Mouse (Mus musculus) midbrain, embryonic 14.5 days (tissue): ENCODE measurements around the gene Cux2. TPM values are rescaled to one million over a fixed set of nuclear protein-coding genes. Genes with fewer than 3 reads are reported as not detected.
A peak's percentile ranks its signal among the peaks of the same experiment; 100 is the strongest.

Experiments used
- ATAC-seq: fragments of 200-750 bp; cut with Nextera tagmentation; 2 replicates; pipeline ENCODE4 v1.8.0; 2017; ENCODE audit warnings: moderate number of reproducible peaks, moderate library complexity; ENCODE audit not compliant: low FRiP score, low TSS enrichment
- DNase-seq: peaks from one replicate; pipeline ENCODE4 v3.0.0-alpha.2; 2015
- H3K27ac ChIP-seq: fragments of 300-500 bp; sonication (generic); replicated peaks from 2 replicates; pipeline ENCODE4 v1.5.1; 2014; ENCODE audit warnings: mild to moderate bottlenecking, low read depth, low read length, moderate library complexity
- H3K27me3 ChIP-seq: fragments of 300-500 bp; sonication (generic); 2 replicates; pipeline ENCODE4 v1.6.1; 2014; ENCODE audit warnings: low read length, control low read depth, mixed read lengths; ENCODE audit not compliant: control insufficient read depth, insufficient read depth
- H3K36me3 ChIP-seq: fragments of 300-500 bp; sonication (generic); 2 replicates; pipeline ENCODE4 v1.6.1; 2014; ENCODE audit warnings: low read length, control low read depth; ENCODE audit not compliant: control insufficient read depth, insufficient read depth
- H3K4me1 ChIP-seq: fragments of 300-500 bp; sonication (generic); 2 replicates; pipeline ENCODE4 v1.6.1; 2014; ENCODE audit warnings: mild to moderate bottlenecking, antibody characterized with exemption, low read length, control low read depth; ENCODE audit not compliant: control insufficient read depth, insufficient read depth
- H3K4me2 ChIP-seq: fragments of 300-500 bp; sonication (generic); 2 replicates; pipeline ENCODE4 v1.6.1; 2014; ENCODE audit warnings: mild to moderate bottlenecking, low read length, moderate library complexity
- H3K4me3 ChIP-seq: fragments of 300-500 bp; sonication (generic); replicated peaks from 2 replicates; pipeline ENCODE4 v1.5.1; 2014; ENCODE audit warnings: low read depth, low read length
- H3K9ac ChIP-seq: fragments of 300-500 bp; sonication (generic); replicated peaks from 2 replicates; pipeline ENCODE4 v1.6.1; 2014; ENCODE audit warnings: mild to moderate bottlenecking, low read length, moderate library complexity
- H3K9me3 ChIP-seq: fragments of 300-500 bp; sonication (generic); 2 replicates; pipeline ENCODE4 v1.6.1; 2016; ENCODE audit warnings: low read length, control low read depth, mixed read lengths; ENCODE audit not compliant: control insufficient read depth
- WGBS: fragments of 180-500 bp; shearing (Covaris S2); extraction: QIAGEN DNeasy Blood & Tissue Kit; methylation state at CpG from one replicate; pipeline ENCODE4 v1.1.7; 2014; 5-methylcytosine and 5-hydroxymethylcytosine counted together
- polyA plus RNA-seq: library from polyadenylated mRNA; unstranded; fragments of >200 nt; fragmentation: Nextera tagmentation; extraction: Ambion mirVana; gene quantifications from 2 replicates; pipeline ENCODE4 v1.2.1, GENCODE M21; 2014

Cux2 gene
- polyA plus RNA-seq, 1 experiment from 2014 or later: 28.8 TPM

- WGBS: 29% methylated on average over 4 of the region's 4 CpGs
- no peak; the same call in 1 of the 2 replicates for ATAC-seq
Observed at GRCm38 (mm10) chr5:122033167-122033478, 16.8 kb downstream of the Cux2 start.

GRCm38 (mm10) chr5:122032471-122033166 is 17.3 kb downstream of the Cux2 start:
- DNase-seq (peak; percentile 79), ATAC-seq (peak; percentile 43; the same call in 1 of the 2 replicates)
- no peaks in the 10 kb centered on the region for H3K27me3 ChIP-seq
- 0 out of 2 replicates have a peak overlapping the region, but pooled peaks have one; percentile 3 for H3K9ac ChIP-seq
- H3K27ac ChIP-seq: peak overlapping the region; percentile 45; the same call in 1 of the 2 replicates
- H3K4me2 ChIP-seq: no peak overlapping the region
- H3K9me3 ChIP-seq: peaks cover 10% of the 10 kb centered on the region; the same call in 1 of the 2 replicates
- no peak overlapping the region for H3K4me3 ChIP-seq
- WGBS: 25% methylated on average over 19 of the region's 19 CpGs
- H3K36me3 ChIP-seq: peaks cover 21% of the 10 kb centered on the region
- H3K4me1 ChIP-seq: peaks cover 18% of the 10 kb centered on the region; the same call in 1 of the 2 replicates

More at GRCm38 (mm10) chr5:122033167-122033478, 16.8 kb downstream of the Cux2 start:
- Histone ChIP-seq H3K27ac (no peak overlapping the region), H3K27me3 (no peaks in the 10 kb centered on the region), H3K4me3 (no peak overlapping the region), H3K36me3 (peaks cover 24% of the 10 kb centered on the region), H3K4me1 (peaks cover 18% of the 10 kb centered on the region; the same call in 1 of the 2 replicates), H3K9me3 (peaks cover 10% of the 10 kb centered on the region; the same call in 1 of the 2 replicates), H3K9ac (no peak overlapping the region), H3K4me2 (no peak overlapping the region)
- DNase-seq: no peak

- Histone ChIP-seq H3K4me3 (no peak overlapping the region), H3K27ac (no peak overlapping the region), H3K27me3 (no peaks in the 10 kb centered on the region), H3K4me1 (peaks cover 18% of the 10 kb centered on the region; the same call in 1 of the 2 replicates), H3K36me3 (peaks cover 6% of the 10 kb centered on the region), H3K4me2 (no peak overlapping the region), H3K9ac (no peak overlapping the region), H3K9me3 (0 out of 2 replicates have a peak, but pooled peaks cover under 1% of the 10 kb centered on the region)
- WGBS: 74% methylated on average over 12 of the region's 12 CpGs
- no peak for DNase-seq
- ATAC-seq: no peak
Observed at GRCm38 (mm10) chr5:122031146-122031545, 18.8 kb downstream of the Cux2 start.

GRCm38 (mm10) chr5:122030640-122031039 is 19.3 kb downstream of the Cux2 start:
- no peak overlapping the region for H3K4me3 ChIP-seq
- peaks cover under 1% of the 10 kb centered on the region; the same call in 1 of the 2 replicates for H3K36me3 ChIP-seq
- no peak overlapping the region for H3K9ac ChIP-seq
- no peak for DNase-seq
- H3K4me2 ChIP-seq: no peak overlapping the region
- no peaks in the 10 kb centered on the region for H3K27me3 ChIP-seq
- H3K4me1 ChIP-seq: peaks cover 18% of the 10 kb centered on the region; the same call in 1 of the 2 replicates
- ATAC-seq: no peak
- H3K27ac ChIP-seq: no peak overlapping the region
- WGBS: 65% methylated on average over 11 of the region's 11 CpGs
- H3K9me3 ChIP-seq: no peaks in the 10 kb centered on the region

GRCm38 (mm10) chr5:122026771-122027170 is 23.1 kb downstream of the Cux2 start:
- no peak overlapping the region for H3K4me3 ChIP-seq
- H3K9ac ChIP-seq: no peak overlapping the region
- H3K27ac ChIP-seq: no peak overlapping the region
- H3K9me3 ChIP-seq: peaks cover 8% of the 10 kb centered on the region; the same call in 1 of the 2 replicates
- DNase-seq (no peak), ATAC-seq (no peak)
- no peak overlapping the region for H3K4me2 ChIP-seq
- no peaks in the 10 kb centered on the region for H3K36me3 ChIP-seq
- no peaks in the 10 kb centered on the region for H3K27me3 ChIP-seq
- H3K4me1 ChIP-seq: 0 out of 2 replicates have a peak, but pooled peaks cover 2% of the 10 kb centered on the region
- WGBS: 84% methylated on average over 9 of the region's 9 CpGs

- Histone ChIP-seq H3K4me2 (no peak overlapping the region), H3K4me1 (no peaks in the 10 kb centered on the region), H3K9me3 (peaks cover 8% of the 10 kb centered on the region; the same call in 1 of the 2 replicates), H3K4me3 (no peak overlapping the region), H3K27ac (no peak overlapping the region), H3K27me3 (no peaks in the 10 kb centered on the region), H3K36me3 (no peaks in the 10 kb centered on the region), H3K9ac (no peak overlapping the region)
- 78% methylated on average over 7 of the region's 7 CpGs for WGBS
- no peak for DNase-seq
- ATAC-seq: no peak
Observed at GRCm38 (mm10) chr5:122026284-122026683, 23.6 kb downstream of the Cux2 start.

GRCm38 (mm10) chr5:122025117-122025516 is 24.8 kb downstream of the Cux2 start:
- ATAC-seq (no peak), DNase-seq (no peak)
- H3K9ac ChIP-seq: no peak overlapping the region
- no peak overlapping the region for H3K4me2 ChIP-seq
- no peak overlapping the region for H3K27ac ChIP-seq
- H3K4me1 ChIP-seq: no peaks in the 10 kb centered on the region
- H3K4me3 ChIP-seq: no peak overlapping the region
- WGBS: 94% methylated on average over 11 of the region's 11 CpGs
- peaks cover 8% of the 10 kb centered on the region; the same call in 1 of the 2 replicates for H3K9me3 ChIP-seq
- no peaks in the 10 kb centered on the region for H3K27me3 ChIP-seq
- no peaks in the 10 kb centered on the region for H3K36me3 ChIP-seq

GRCm38 (mm10) chr5:122019288-122019687 is 30.6 kb downstream of the Cux2 start:
- 69% methylated on average over 17 of the region's 17 CpGs for WGBS
- Histone ChIP-seq H3K4me1 (peaks cover 16% of the 10 kb centered on the region; the same call in 1 of the 2 replicates), H3K27me3 (no peaks in the 10 kb centered on the region), H3K9ac (peak overlapping the region; percentile 29; the same call in 1 of the 2 replicates), H3K9me3 (peaks cover 8% of the 10 kb centered on the region; the same call in 1 of the 2 replicates), H3K27ac (peak overlapping the region; percentile 20; the same call in 1 of the 2 replicates), H3K4me3 (no peak overlapping the region), H3K36me3 (no peaks in the 10 kb centered on the region), H3K4me2 (no peak overlapping the region)
- DNase-seq (peak; percentile 28), ATAC-seq (no peak)
